Mouse (Mus musculus) CH12.LX (cell line): ENCODE results near the gene C77080. TPM values are rescaled to one million over a fixed set of nuclear protein-coding genes. Genes with fewer than 3 reads are reported as not detected.

Experiments used
- DNase-seq: peaks from one replicate; pipeline ENCODE4 v3.0.0-alpha.2; 2013; ENCODE audit errors: extremely low read depth
- H3K27ac ChIP-seq: 2 replicates; pipeline ENCODE4 v1.5.1; 2012; ENCODE audit warnings: low read depth, mild to moderate bottlenecking, control low read depth, moderate library complexity; ENCODE audit not compliant: insufficient read depth
- H3K27me3 ChIP-seq: replicated peaks from 2 replicates; pipeline ENCODE3; 2012; ENCODE audit warnings: inconsistent platforms
- H3K36me3 ChIP-seq, 2 experiments: replicated peaks in 1 of 2; 2 replicates each; pipeline versions ENCODE3 to v1.6.1; 2012; ENCODE audit warnings: inconsistent platforms in 1 of 2, low read length in 1 of 2, mild to moderate bottlenecking in 1 of 2, mixed read lengths in 1 of 2, moderate library complexity in 1 of 2; ENCODE audit not compliant: control insufficient read depth in 1 of 2, insufficient read depth in 1 of 2
- H3K4me1 ChIP-seq, 2 experiments: 2 replicates each; pipeline ENCODE4 v1.6.1; 2012; ENCODE audit warnings: inconsistent platforms in 1 of 2, moderate library complexity in 1 of 2; ENCODE audit not compliant: insufficient read depth in 2 of 2, control insufficient read depth in 1 of 2
- H3K4me2 ChIP-seq: 2 replicates; pipeline ENCODE4 v1.6.1; 2012; ENCODE audit warnings: low read depth, mild to moderate bottlenecking, control low read depth; ENCODE audit not compliant: poor library complexity, insufficient read depth, severe bottlenecking
- H3K4me3 ChIP-seq, 3 experiments: fragments of 150-350 bp in 1 of 3; sonication (generic) in 1 of 3; replicated peaks in 1 of 3; 2 replicates each; pipeline versions ENCODE3 to v1.5.1; 2011 to 2012; ENCODE audit warnings: low read depth in 2 of 3, low read length in 2 of 3, mild to moderate bottlenecking in 2 of 3, moderate library complexity in 2 of 3, control low read depth in 1 of 3, improper control_type of control experiment in 1 of 3, inconsistent platforms in 1 of 3, mixed read lengths in 1 of 3; ENCODE audit not compliant: poor library complexity in 1 of 3
- H3K79me2 ChIP-seq: replicated peaks from 2 replicates; pipeline ENCODE4 v1.6.1; 2012; ENCODE audit warnings: mild to moderate bottlenecking, moderate library complexity; ENCODE audit not compliant: control insufficient read depth, poor library complexity, insufficient read depth, severe bottlenecking; ENCODE audit errors: extremely low read depth
- H3K9ac ChIP-seq: 2 replicates; pipeline ENCODE4 v1.6.1; 2012; ENCODE audit warnings: low read depth, mild to moderate bottlenecking, control low read depth, moderate library complexity; ENCODE audit not compliant: insufficient read depth
- H3K9me3 ChIP-seq: replicated peaks from 2 replicates; pipeline ENCODE3; 2012; ENCODE audit warnings: low read length, inconsistent platforms, mixed read lengths
- CHD2 ChIP-seq: IDR thresholded peaks from 2 replicates; pipeline ENCODE4 v1.6.1; 2011; ENCODE audit warnings: low read length, improper control_type of control experiment
- CTCF ChIP-seq, 2 experiments: IDR thresholded peaks in 1 of 2; conservative IDR thresholded peaks in 1 of 2; 2 replicates each; pipeline ENCODE4 v1.5.1; 2011 to 2012; ENCODE audit warnings: low read depth in 2 of 2, low read length in 2 of 2, improper control_type of control experiment in 1 of 2, inconsistent platforms in 1 of 2, mild to moderate bottlenecking in 1 of 2, moderate library complexity in 1 of 2
- E2F4 ChIP-seq: IDR thresholded peaks from 2 replicates; pipeline ENCODE4 v1.6.1; 2011; ENCODE audit warnings: low read depth, low read length, improper control_type of control experiment; ENCODE audit not compliant: insufficient replicate concordance
- ELF1 ChIP-seq: IDR thresholded peaks from 2 replicates; pipeline ENCODE4 v1.6.1; 2014; ENCODE audit warnings: low read depth, mild to moderate bottlenecking, inconsistent platforms, low read length, improper control_type of control experiment
- EP300 ChIP-seq: IDR thresholded peaks from 2 replicates; pipeline ENCODE4 v1.6.1; 2011; ENCODE audit warnings: low read length, improper control_type of control experiment
- ETS1 ChIP-seq: conservative IDR thresholded peaks from 2 replicates; pipeline ENCODE4 v1.6.1; 2012; ENCODE audit warnings: low read depth, mild to moderate bottlenecking, inconsistent platforms, low read length, improper control_type of control experiment, moderate library complexity
- HCFC1 ChIP-seq: IDR thresholded peaks from 2 replicates; pipeline ENCODE4 v1.6.1; 2012; ENCODE audit warnings: low read depth, mild to moderate bottlenecking, inconsistent platforms, low read length, improper control_type of control experiment
- IRF4 ChIP-seq: IDR thresholded peaks from 2 replicates; pipeline ENCODE4 v1.6.1; 2014; ENCODE audit warnings: low read depth, mild to moderate bottlenecking, inconsistent platforms, low read length, improper control_type of control experiment
- MAZ ChIP-seq: IDR thresholded peaks from 2 replicates; pipeline ENCODE4 v1.6.1; 2012; ENCODE audit warnings: low read depth, mild to moderate bottlenecking, inconsistent platforms, low read length, improper control_type of control experiment, moderate library complexity
- PAX5 ChIP-seq: IDR thresholded peaks from 2 replicates; pipeline ENCODE4 v1.6.1; 2012; ENCODE audit warnings: low read length, inconsistent platforms, mixed read lengths
- TBP ChIP-seq: conservative IDR thresholded peaks from 2 replicates; pipeline ENCODE4 v1.6.1; 2011; ENCODE audit warnings: low read depth, low read length, improper control_type of control experiment
- ZC3H11A ChIP-seq: IDR thresholded peaks from 2 replicates; pipeline ENCODE4 v1.6.1; 2012; ENCODE audit warnings: low read depth, mild to moderate bottlenecking, inconsistent platforms, low read length, improper control_type of control experiment
- ZNF384 ChIP-seq: IDR thresholded peaks from 2 replicates; pipeline ENCODE4 v1.6.1; 2012; ENCODE audit warnings: low read depth, low read length, improper control_type of control experiment, inconsistent platforms
- dilution Hi-C: fragments of 300-500 bp; cut with MboI; formaldehyde crosslinking; loops from 2 replicates; pipeline ENCODE4 v1.14.3; 2020; ENCODE audit warnings: low sequenced_read_pairs; ENCODE audit not compliant: extremely low pct_unique_long_range_greater_than_20kb, extremely low pct_ligation_motif_present
- in situ Hi-C: fragments of 300-500 bp; cut with MboI; formaldehyde crosslinking; loops from 3 replicates; pipeline ENCODE4 v1.14.3; 2019; ENCODE audit warnings: low sequenced_read_pairs, low pct_ligation_motif_present, low pct_unique_long_range_greater_than_20kb, mixed read lengths
- polyA plus RNA-seq: library from polyadenylated mRNA; unstranded; fragments of >175 nt; gene quantifications from 2 replicates; pipeline ENCODE4 v1.2.1, GENCODE M21; 2012; ENCODE audit warnings: low read depth; ENCODE audit not compliant: insufficient read length
- total RNA-seq, 2 experiments: library from RNA; depleted of rRNA; stranded (reverse); fragments of 300-350 nt in 1 of 2; fragments of >200 nt in 1 of 2; gene quantifications; 2 replicates each; pipeline ENCODE4 v1.2.3; 2012 to 2014

Gene C77080
- total and polyA plus RNA-seq, 3 experiments: 0.38 to 1.1 TPM; not detected in 1

DNA sequence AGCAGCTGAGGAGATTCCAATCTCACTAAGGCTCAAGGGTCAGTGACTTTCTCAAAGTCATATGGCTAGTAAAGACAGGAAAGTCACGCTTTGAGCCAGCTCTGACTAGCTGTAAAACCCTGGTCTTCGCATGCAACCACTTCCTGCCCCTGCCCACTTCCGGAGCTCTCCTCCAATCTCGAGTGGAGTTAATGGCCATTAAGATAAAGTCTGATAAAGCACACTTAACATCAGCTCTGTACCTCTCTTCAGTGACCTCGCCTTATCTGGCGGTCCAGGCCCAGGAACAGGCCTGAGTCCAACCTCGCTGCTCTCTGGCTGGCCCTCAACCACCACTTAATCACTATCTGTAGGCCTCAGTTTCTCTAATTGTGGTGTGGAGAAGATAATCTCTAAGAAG is 26.7 kb downstream of the C77080 start:
- Histone ChIP-seq H3K36me3 (no peaks in the 10 kb centered on the region), H3K9ac (no peak overlapping the region), H3K79me2 (no peaks in the 10 kb centered on the region), H3K27ac (no peak overlapping the region), H3K4me2 (no peak overlapping the region), H3K4me3 (no peak overlapping the region), H3K27me3 (peaks cover 8% of the 10 kb centered on the region), H3K4me1 (peaks cover 10 to 27% of the 10 kb centered on the region in 2 experiments), H3K9me3 (no peaks in the 10 kb centered on the region)
- dilution Hi-C loops (no loop called here), in situ Hi-C loops (no loop called here)
- no peak for TF ChIP-seq HCFC1
- no peak for DNase-seq

- no peaks in the 10 kb centered on the region for H3K79me2 ChIP-seq
- no peaks in the 10 kb centered on the region for H3K9me3 ChIP-seq
- H3K36me3 ChIP-seq: no peaks in the 10 kb centered on the region
- in situ Hi-C loops: no loop called here
- H3K4me1 ChIP-seq: peaks cover 7 to 23% of the 10 kb centered on the region in 2 experiments
- TF ChIP-seq CHD2 (no peak), ETS1 (no peak), ZNF384 (no peak), EP300 (no peak), CTCF (conservative IDR thresholded peaks at IDR 0.05 in 1 of 2, IDR thresholded peaks at IDR 0.05 in 1 of 2; ENCODE audit: low read depth in 2 of 2, low read length in 2 of 2) (no peak), IRF4 (no peak), ELF1 (no peak), ZC3H11A (no peak), MAZ (no peak), E2F4 (no peak), TBP (no peak), PAX5 (no peak)
- no peak overlapping the region for H3K4me2 ChIP-seq
- H3K4me3 ChIP-seq: no peak overlapping the region
- DNase-seq: no peak
- dilution Hi-C loops: no loop called here
- no peak overlapping the region for H3K9ac ChIP-seq
- H3K27ac ChIP-seq: no peak overlapping the region
- peaks cover 4% of the 10 kb centered on the region for H3K27me3 ChIP-seq
Measured at GRCm38 (mm10) chr4:129232561-129233360, 28.4 kb downstream of the C77080 start.
